Mouse (Mus musculus) testis, adult 2 months (tissue): Measurements from ENCODE around the gene Mroh3. TPM values are rescaled to one million over a fixed set of nuclear protein-coding genes. Genes with fewer than 3 reads are reported as not detected.

ENCODE experiments used
- H3K27ac ChIP-seq: fragments of 200-500 bp; 2 replicates; pipeline ENCODE4 v1.5.1; 2012; ENCODE audit warnings: low read depth, low read length; ENCODE audit not compliant: control insufficient read depth, insufficient read depth
- H3K27me3 ChIP-seq: fragments of 200-500 bp; 2 replicates; pipeline ENCODE4 v1.6.1; 2012; ENCODE audit warnings: mild to moderate bottlenecking, low read length, moderate library complexity; ENCODE audit not compliant: control insufficient read depth, insufficient read depth
- H3K36me3 ChIP-seq: fragments of 200-500 bp; 2 replicates; pipeline ENCODE4 v1.6.1; 2012; ENCODE audit warnings: mild to moderate bottlenecking, low read length; ENCODE audit not compliant: control insufficient read depth, insufficient read depth
- H3K4me1 ChIP-seq: fragments of 200-500 bp; 2 replicates; pipeline ENCODE4 v1.6.1; 2012; ENCODE audit warnings: low read length; ENCODE audit not compliant: control insufficient read depth, insufficient read depth
- H3K4me3 ChIP-seq: fragments of 200-500 bp; 2 replicates; pipeline ENCODE4 v1.5.1; 2012; ENCODE audit warnings: low read depth, mild to moderate bottlenecking, low read length, moderate library complexity, mixed read lengths; ENCODE audit not compliant: control insufficient read depth
- CTCF ChIP-seq: fragments of 200-500 bp; IDR thresholded peaks from 2 replicates; pipeline ENCODE4 v1.5.1; 2012; ENCODE audit warnings: low read depth, mild to moderate bottlenecking, inconsistent platforms, low read length, moderate library complexity; ENCODE audit not compliant: control insufficient read depth, insufficient read depth, insufficient replicate concordance
- POLR2A ChIP-seq: fragments of 200-500 bp; IDR thresholded peaks from 2 replicates; pipeline ENCODE4 v1.6.1; 2012; ENCODE audit warnings: low read depth, mild to moderate bottlenecking, inconsistent platforms, low read length, moderate library complexity; ENCODE audit not compliant: control insufficient read depth
- polyA plus RNA-seq: library from polyadenylated mRNA; depleted of rRNA; stranded (reverse); fragments of >200 nt; gene quantifications from 2 replicates; pipeline ENCODE4 v1.2.3, GENCODE M21; 2012

Mroh3 gene
- polyA plus RNA-seq, 1 experiment = 11.9 TPM

GRCm38 (mm10) chr1:136172696-136173095, 39.9 kb downstream of the Mroh3 start:
- Histone ChIP-seq H3K4me1 (peaks cover 17% of the 10 kb centered on the region), H3K4me3 (no peak overlapping the region), H3K27ac (no peak overlapping the region), H3K36me3 (no peaks in the 10 kb centered on the region), H3K27me3 (no peaks in the 10 kb centered on the region)
- no peak for TF ChIP-seq POLR2A
- TF ChIP-seq CTCF = no peak

GRCm38 (mm10) chr1:136170109-136170508, 42.5 kb downstream of the Mroh3 start:
- H3K36me3 ChIP-seq = no peaks in the 10 kb centered on the region
- TF ChIP-seq CTCF (peak; percentile 76; the same call in 1 of the 2 replicates), POLR2A (no peak)
- no peak overlapping the region for H3K27ac ChIP-seq
- peaks cover 17% of the 10 kb centered on the region for H3K4me1 ChIP-seq
- H3K4me3 ChIP-seq = no peak overlapping the region
- no peaks in the 10 kb centered on the region for H3K27me3 ChIP-seq

- no peaks in the 10 kb centered on the region for H3K36me3 ChIP-seq
- peaks cover 2% of the 10 kb centered on the region; the same call in 1 of the 2 replicates for H3K4me1 ChIP-seq
- H3K4me3 ChIP-seq = no peak overlapping the region
- TF ChIP-seq POLR2A (no peak), CTCF (peak; percentile 41; the same call in 1 of the 2 replicates)
- no peak overlapping the region for H3K27ac ChIP-seq
- H3K27me3 ChIP-seq = no peaks in the 10 kb centered on the region
Measured at GRCm38 (mm10) chr1:136167657-136168056, 45.0 kb downstream of the Mroh3 start.

- no peak for TF ChIP-seq POLR2A
- TF ChIP-seq CTCF = no peak
- Histone ChIP-seq H3K36me3 (no peaks in the 10 kb centered on the region), H3K27me3 (no peaks in the 10 kb centered on the region)
Measured at GRCm38 (mm10) chr1:136165436-136165835, 47.2 kb downstream of the Mroh3 start.

GRCm38 (mm10) chr1:136161333-136161921, 51.2 kb downstream of the Mroh3 start:
- no peaks in the 10 kb centered on the region for H3K36me3 ChIP-seq
- H3K4me3 ChIP-seq = no peak overlapping the region
- no peak for TF ChIP-seq POLR2A
- TF ChIP-seq CTCF = no peak
- no peaks in the 10 kb centered on the region for H3K4me1 ChIP-seq
- H3K27me3 ChIP-seq = no peaks in the 10 kb centered on the region
- H3K27ac ChIP-seq = no peak overlapping the region

More at GRCm38 (mm10) chr1:136165436-136165835, 47.2 kb downstream of the Mroh3 start:
- Histone ChIP-seq H3K4me3 (no peak overlapping the region), H3K27ac (no peak overlapping the region), H3K4me1 (no peaks in the 10 kb centered on the region)

- TF ChIP-seq CTCF (no peak), POLR2A (no peak)
- Histone ChIP-seq H3K4me3 (no peak overlapping the region), H3K27me3 (no peaks in the 10 kb centered on the region), H3K27ac (no peak overlapping the region), H3K36me3 (no peaks in the 10 kb centered on the region), H3K4me1 (no peaks in the 10 kb centered on the region)
Measured at GRCm38 (mm10) chr1:136160930-136161329, 51.7 kb downstream of the Mroh3 start.

- no peaks in the 10 kb centered on the region for H3K36me3 ChIP-seq
Measured at GRCm38 (mm10) chr1:136160297-136160696, 52.3 kb downstream of the Mroh3 start.

More at GRCm38 (mm10) chr1:136160297-136160696, 52.3 kb downstream of the Mroh3 start:
- TF ChIP-seq CTCF = no peak
- no peak for TF ChIP-seq POLR2A
- H3K4me3 ChIP-seq = no peak overlapping the region
- H3K27me3 ChIP-seq = no peaks in the 10 kb centered on the region
- no peak overlapping the region for H3K27ac ChIP-seq
- no peaks in the 10 kb centered on the region for H3K4me1 ChIP-seq
